Mouse (Mus musculus): ENCODE measurements around the gene Shank1. TPM values are rescaled to one million over a fixed set of nuclear protein-coding genes. Genes with fewer than 3 reads are reported as not detected.

Gene Shank1
- total RNA-seq, 2 experiments from 2014 or later: 647 to 698 TPM

DNA sequence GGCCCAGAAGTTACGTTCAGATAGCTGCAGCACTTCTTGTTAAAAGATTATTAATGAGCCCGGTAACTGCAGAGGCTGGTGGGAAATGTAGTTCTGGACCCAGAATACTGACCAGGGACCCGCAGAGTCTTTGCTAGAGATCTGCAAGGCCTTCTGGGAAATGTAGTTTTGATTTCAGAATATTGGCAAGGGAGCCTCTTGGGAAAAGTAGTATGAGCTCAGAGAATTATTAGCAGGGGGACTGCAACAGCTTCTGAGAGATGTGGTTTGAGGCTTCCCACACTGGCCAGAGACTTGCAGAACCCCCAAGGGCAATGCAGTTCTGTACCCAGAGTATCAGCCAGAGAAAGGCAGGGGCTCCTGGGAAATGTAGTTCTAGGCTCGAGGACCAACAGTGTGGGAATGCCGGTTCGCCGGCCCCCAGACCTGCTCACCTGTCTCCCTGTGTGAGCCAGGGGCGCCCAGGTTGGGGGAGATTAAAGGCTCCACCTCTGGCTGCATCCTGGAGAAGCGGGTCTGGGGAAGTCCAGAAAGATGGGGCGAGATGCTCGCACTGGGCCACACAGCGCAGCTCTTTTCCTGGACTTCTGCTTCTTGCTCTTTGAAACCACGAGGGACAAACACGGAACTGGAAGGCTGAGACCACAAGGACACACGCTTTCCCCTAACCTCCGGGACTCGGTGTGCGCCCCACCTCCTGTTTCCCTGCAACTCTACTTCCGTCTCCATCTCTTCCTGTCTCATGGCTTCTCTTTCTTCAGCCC is 64.0 kb downstream of the Shank1 start:
- DNase-seq (ENCODE audit: low spot score in 2 of 2): peak; percentile 87 to 95

DNA sequence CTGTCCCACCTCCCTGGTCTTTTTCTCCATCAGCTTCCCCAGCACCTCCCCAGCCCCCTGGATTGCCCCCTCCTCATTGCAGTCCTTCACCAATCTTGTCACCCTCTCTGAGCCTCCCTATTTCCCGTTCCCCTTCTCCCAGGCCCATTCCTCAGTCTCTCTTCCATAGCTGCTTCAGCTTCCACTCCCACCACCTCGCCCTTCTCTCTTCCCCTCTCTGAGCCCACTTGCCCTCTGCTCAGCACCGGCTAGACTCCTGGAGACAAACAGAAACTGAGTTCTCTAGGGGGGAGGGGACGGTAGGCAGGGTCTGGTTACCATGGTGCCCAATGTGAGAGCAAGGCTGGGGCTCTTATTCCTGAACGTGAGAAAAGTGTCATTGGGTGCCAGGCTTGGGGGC is 64.7 kb downstream of the Shank1 start:
- TF ChIP-seq CTCF (conservative IDR thresholded peaks at IDR 0.05): no peak
- H3K27ac ChIP-seq: peak overlapping the region; percentile 98
- no peak for DNase-seq (ENCODE audit: low spot score in 2 of 2)

More for the DNA sequence above, 64.0 kb downstream of the Shank1 start:
- TF ChIP-seq CTCF (conservative IDR thresholded peaks at IDR 0.05): no peak
- peak overlapping the region; percentile 73 for H3K4me3 ChIP-seq
- peak overlapping the region; percentile 98 for H3K27ac ChIP-seq

DNA sequence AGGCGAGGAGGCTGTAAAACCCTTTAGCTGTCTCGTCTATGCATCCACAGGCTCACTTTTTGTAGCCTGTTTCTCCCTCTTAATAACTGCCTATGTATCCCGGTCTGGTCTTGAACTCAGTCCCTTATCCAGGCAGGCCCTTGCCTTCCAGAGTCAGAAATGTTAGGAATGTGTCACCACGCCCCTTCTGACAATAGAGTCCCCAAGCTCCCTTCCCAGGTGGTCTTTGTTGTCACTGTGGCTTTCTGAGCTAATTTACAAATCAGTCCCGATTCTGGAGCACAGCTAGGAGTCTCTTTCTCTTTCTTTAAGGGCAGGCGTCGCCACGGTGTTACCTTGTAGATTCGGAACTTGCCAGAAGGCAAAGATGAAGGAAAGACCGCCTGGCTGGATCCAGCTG is 65.2 kb downstream of the Shank1 start:
- peak overlapping the region; percentile 73 for H3K4me3 ChIP-seq
- no peak for TF ChIP-seq CTCF (conservative IDR thresholded peaks at IDR 0.05)
- peak overlapping the region; percentile 98 for H3K27ac ChIP-seq
- no peak for DNase-seq (ENCODE audit: low spot score in 2 of 2)

More for the DNA sequence above, 64.7 kb downstream of the Shank1 start:
- peak overlapping the region; percentile 73 for H3K4me3 ChIP-seq

DNA sequence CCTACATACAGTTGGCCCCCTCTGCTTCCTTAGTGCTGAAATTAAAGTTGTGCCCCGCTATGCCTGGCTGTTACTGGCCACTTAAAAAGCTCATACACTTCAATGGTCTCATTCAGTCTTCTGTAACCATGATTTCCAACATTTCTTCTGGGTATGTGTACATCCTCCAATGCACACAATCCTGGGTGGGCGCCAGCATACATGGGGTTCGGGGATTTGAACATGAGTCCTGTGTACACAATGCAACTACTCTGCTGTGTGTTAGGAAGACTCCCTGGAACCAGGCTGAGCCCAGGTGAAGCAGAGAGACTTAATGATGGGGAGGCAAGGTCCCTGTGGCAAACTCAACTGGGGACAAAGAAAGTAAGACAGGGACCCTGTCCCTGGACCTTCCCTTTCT is 65.7 kb downstream of the Shank1 start:
- TF ChIP-seq CTCF (conservative IDR thresholded peaks at IDR 0.05): no peak
- no peak for DNase-seq (ENCODE audit: low spot score in 2 of 2)
- Histone ChIP-seq H3K27ac (no peak overlapping the region), H3K4me3 (no peak overlapping the region)

DNA sequence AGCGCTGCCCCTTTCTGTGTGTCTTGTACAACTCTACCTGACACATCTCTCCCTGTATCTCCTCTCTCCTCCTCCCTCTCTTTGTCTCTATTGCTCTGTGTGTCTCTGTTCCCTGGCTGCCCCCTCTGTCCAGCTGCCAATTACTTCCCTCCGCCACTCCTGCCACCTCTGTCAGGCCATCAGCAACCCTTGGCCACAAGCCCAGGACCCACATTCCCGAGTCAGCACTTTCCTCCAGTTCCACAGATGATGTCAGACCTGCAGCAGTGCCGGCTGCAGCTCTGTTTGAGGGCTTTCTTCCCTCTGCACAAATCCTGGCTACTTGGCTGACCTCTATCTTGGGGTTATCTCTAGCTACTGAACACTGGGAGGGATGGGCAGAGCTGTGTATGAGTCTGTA is 68.2 kb downstream of the Shank1 start:
- H3K4me3 ChIP-seq: no peak overlapping the region
- H3K27ac ChIP-seq: no peak overlapping the region
- DNase-seq (ENCODE audit: low spot score in 2 of 2): no peak
- no peak for TF ChIP-seq CTCF (conservative IDR thresholded peaks at IDR 0.05)

DNA sequence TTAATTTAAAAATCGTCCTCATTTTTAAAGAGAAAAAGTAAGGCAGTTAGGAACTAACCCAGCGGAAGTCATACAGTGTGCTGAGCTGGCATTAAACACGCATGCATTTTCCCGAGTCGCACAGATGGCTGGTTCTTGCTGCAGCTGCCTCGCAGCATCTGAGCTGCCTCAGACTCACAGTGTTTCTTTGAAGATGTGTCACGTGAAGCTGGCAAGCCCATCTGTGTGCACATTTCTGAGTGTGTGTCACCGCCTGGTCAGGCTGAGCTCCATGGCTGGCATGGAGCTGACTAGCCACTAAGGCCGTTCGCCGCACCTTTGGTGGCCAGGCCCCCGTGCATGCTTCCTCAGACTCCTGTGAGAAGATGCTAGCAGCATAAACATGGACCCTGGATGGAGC is 72.5 kb downstream of the Shank1 start:
- Histone ChIP-seq H3K4me3 (no peak overlapping the region), H3K27ac (peak overlapping the region; percentile 90)
- TF ChIP-seq CTCF (conservative IDR thresholded peaks at IDR 0.05): no peak
- peak; percentile 83 to 88 for DNase-seq (ENCODE audit: low spot score in 2 of 2)

DNA sequence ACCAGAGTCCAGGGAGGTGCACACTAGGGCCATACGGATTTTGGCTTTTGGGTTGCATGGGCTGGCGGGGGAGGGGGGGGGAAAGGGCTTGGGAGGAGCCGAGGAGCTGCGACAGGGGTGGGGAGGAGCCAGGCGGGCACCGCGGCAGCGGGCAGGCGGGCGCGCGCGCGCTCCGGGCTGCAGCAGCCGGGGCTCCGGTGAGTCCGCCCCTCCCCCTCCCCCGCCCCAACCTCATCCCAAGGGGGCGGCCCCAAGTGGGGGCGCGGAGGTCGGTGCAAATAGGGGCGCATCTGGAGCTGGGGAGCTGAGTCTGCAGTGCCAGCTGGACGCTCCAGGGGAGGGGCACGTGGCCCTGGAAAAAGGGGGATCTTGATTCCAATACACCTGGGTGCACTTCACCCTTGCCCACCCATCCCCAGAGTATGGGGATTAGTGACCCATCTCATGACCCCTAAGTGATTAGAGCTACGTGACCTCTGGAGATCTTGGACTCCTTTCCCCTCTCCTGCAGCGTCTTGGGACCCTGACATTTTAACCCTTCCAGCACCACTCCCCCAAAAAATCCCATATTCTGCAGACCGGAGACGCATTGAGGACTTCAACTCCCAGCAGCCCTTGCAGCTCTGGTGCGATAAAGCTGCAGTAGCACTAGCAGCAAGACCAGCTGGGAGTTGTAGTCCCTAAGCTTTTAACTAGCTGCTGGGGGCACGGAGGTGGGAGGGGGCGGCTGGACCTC is 74.1 kb downstream of the Shank1 start, which contains the start of gene Syt3:
TSS of gene Syt3 (plus strand) at position 123 of the 736 bp plus-strand sequence.
- TF ChIP-seq CTCF (conservative IDR thresholded peaks at IDR 0.05): no peak
- peak within 1 kb of the TSS; percentile 85 for H3K4me3 ChIP-seq
- H3K27ac ChIP-seq: peak within 1 kb of the TSS; percentile 90
- peak; percentile 72 to 78 for DNase-seq (ENCODE audit: low spot score in 2 of 2)

DNA sequence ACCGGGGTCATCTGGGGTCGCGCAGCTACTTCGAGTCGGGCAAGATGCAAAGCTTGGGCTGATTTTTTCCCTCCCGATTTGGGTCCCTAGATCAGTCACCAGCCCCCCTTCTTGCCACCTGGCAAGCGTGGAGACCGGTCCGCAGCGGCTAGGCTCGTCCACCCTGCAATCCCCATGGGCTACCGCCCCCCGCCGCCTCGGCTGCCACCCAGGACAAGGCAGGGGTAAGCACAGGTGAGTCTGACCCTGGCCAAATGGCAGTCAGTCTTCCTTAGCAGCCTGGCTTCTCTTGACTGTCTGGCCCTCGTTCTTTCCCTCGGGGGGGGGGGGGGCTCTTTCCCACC is 74.6 kb downstream of the Shank1 start:
- no peak for TF ChIP-seq CTCF (conservative IDR thresholded peaks at IDR 0.05)
- Histone ChIP-seq H3K27ac (peak overlapping the region; percentile 90), H3K4me3 (peak overlapping the region; percentile 85)
- no peak for DNase-seq (ENCODE audit: low spot score in 2 of 2)

DNA sequence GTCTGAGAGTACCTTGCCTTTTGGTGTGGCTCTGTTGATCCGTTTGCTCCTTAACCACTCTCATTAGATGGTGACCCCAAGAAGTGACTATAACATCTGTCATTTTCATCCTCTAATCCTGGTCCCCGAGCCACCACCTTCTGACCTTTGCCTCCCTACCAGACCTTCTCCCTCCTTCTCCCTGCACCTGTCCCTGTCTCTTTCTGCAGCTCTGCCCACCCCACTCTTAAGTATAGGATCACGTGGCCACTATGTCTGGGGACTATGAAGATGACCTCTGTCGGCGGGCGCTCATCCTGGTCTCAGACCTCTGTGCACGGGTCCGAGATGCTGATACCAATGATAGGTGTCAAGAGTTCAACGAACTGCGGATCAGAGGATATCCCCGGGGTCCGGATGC is 75.7 kb downstream of the Shank1 start, which contains the start of gene 1700008O03Rik:
TSS of gene 1700008O03Rik (minus strand) at position 101 of the 400 bp plus-strand sequence.
- no peak for DNase-seq (ENCODE audit: low spot score in 2 of 2)
- TF ChIP-seq CTCF (conservative IDR thresholded peaks at IDR 0.05): no peak
- peak within 1 kb of the TSS; percentile 90 for H3K27ac ChIP-seq
- peak within 1 kb of the TSS; percentile 85 for H3K4me3 ChIP-seq

DNA sequence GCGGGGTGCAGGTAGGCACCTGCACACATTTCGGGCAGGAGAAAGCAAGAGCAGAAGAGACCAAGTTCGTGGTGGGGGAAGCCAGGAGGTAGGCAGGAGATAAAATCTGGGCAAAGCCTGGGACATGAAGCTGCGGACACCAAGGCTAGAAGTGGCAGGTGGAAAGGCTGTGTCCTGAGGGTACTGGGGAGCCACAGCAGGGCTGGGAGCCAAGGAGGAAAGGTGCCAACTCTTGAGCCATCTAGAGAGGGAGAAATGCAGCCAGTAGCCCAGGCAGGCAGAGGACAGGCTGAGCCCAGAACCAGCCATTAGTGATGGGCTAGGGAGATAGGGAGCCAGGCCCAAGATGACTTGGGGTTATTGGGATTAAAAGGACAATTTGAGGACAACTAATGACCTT is 81.8 kb downstream of the Shank1 start:
- Histone ChIP-seq H3K27ac (no peak overlapping the region), H3K4me3 (no peak overlapping the region)
- DNase-seq (ENCODE audit: low spot score in 2 of 2): no peak
- no peak for TF ChIP-seq CTCF (conservative IDR thresholded peaks at IDR 0.05)

DNA sequence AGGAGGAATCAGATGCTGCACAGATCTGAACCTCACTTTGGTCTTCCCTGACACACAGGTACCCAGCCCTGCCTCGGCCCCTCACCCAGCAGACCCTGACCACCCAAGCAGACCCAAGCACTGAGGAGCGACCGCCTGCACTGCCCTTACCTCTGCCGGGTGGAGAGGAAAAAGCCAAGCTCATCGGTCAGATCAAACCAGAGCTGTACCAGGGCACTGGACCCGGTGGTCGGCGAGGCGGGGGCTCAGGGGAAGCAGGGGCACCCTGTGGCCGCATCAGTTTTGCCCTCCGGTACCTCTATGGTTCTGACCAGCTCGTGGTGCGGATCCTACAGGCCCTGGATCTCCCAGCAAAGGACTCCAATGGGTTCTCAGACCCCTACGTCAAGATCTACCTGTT is 82.3 kb downstream of the Shank1 start:
- H3K4me3 ChIP-seq: no peak overlapping the region
- H3K27ac ChIP-seq: no peak overlapping the region
- TF ChIP-seq CTCF (conservative IDR thresholded peaks at IDR 0.05): no peak
- no peak for DNase-seq (ENCODE audit: low spot score in 2 of 2)

DNA sequence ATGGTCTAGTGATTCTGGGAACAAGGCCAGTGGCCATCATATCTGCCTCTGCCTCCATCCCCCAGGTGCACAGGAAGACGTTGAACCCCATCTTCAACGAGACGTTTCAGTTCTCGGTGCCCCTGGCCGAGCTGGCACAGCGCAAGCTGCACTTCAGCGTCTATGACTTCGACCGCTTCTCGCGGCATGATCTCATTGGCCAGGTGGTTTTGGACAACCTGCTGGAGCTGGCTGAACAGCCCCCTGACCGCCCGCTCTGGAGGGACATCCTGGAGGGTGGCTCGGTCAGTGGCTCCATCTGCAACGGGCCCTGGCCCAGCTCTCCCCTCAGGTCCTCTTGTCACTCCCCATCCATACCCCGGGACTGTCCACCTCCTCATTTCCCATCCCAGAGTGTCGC is 83.2 kb downstream of the Shank1 start:
- no peak for DNase-seq (ENCODE audit: low spot score in 2 of 2)
- no peak overlapping the region for H3K27ac ChIP-seq
- no peak for TF ChIP-seq CTCF (conservative IDR thresholded peaks at IDR 0.05)
- no peak overlapping the region for H3K4me3 ChIP-seq

DNA sequence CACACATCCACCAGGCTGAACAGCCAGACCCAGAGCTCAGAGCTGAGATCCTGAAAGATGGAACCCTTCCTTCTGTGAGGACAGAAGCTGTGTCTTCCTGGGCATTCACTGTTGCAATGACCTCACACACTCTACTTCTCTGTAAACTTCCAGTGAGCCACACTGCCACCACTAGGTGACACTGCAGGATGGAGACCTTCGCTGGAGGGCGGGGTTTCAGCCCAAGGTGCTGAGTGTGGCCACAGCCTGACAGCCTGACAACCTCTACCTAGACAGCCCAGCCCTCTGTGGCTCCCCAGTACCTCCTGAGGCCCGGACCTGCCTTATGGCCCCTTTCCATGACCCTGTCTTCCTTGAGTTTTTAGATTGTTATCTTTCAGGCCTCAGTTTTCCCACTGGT is 88.5 kb downstream of the Shank1 start:
- H3K27ac ChIP-seq: no peak overlapping the region
- TF ChIP-seq CTCF (conservative IDR thresholded peaks at IDR 0.05): peak; percentile 81
- no peak overlapping the region for H3K4me3 ChIP-seq
- DNase-seq (ENCODE audit: low spot score in 2 of 2): peak in 1 of 2 experiments; percentile 63

Data from layer of hippocampus, adult 2 months (tissue).